Mouse (Mus musculus): ENCODE data around the gene Gm44511.

DNA sequence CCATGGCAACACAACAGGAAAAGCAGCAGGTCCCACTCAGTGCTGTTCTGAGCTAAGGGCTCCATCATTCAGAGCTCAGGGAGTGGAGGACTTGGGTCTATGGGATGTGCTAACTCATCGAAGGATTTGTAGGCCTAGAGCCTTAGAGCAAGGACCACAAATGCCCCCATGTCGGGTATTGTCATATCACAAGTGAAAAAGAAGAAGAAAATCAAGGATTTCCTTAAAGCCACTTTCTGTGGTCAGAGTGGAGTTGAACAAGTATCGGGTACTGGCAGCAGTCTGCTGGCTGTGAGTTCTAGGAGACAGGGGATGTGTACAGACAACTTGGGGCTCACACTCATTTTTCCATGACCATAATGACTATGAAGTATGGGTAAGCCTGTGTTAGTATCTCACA, 666 bp upstream of the Gm44511 start:
- no peak for TF ChIP-seq EP300 (IDR thresholded peaks at IDR 0.05)
- no peak for TF ChIP-seq CTCF (IDR thresholded peaks at IDR 0.05)

All from lung, postnatal 0 days (tissue).